Mouse (Mus musculus): ENCODE results near the gene Sf3b5.

Gene Sf3b5

GRCm38 (mm10) chr10:13005043-13005442, at the start of gene Sf3b5:
Sf3b5 (plus strand) TSS chr10:13005343.
- DNase-seq (ENCODE audit: low spot score in 2 of 2) = no peak

DNA sequence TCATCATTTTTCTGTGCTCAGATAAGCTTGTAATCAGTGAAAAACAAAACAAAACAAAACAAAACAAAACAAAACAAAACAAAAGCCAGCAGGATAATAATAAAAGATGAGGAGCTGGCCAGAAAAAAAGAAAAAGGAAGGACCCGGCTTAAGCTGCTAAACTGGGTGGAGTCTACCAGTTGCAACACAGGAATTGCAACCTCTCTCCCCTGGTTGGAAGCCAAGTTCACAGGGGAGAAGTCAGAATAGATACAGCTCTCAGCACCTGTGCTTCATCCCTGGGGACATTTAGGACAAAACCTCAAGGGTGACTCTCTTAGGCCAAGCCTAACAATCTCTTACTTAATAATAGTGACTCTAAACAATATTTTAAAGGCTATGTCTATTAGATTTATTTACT, 49.3 kb upstream of the Sf3b5 start:
- no peak for DNase-seq (ENCODE audit: low spot score in 2 of 2)

- DNase-seq (ENCODE audit: low spot score in 2 of 2) = no peak
Measured at GRCm38 (mm10) chr10:12957271-12957670, 47.9 kb upstream of the Sf3b5 start.

DNA sequence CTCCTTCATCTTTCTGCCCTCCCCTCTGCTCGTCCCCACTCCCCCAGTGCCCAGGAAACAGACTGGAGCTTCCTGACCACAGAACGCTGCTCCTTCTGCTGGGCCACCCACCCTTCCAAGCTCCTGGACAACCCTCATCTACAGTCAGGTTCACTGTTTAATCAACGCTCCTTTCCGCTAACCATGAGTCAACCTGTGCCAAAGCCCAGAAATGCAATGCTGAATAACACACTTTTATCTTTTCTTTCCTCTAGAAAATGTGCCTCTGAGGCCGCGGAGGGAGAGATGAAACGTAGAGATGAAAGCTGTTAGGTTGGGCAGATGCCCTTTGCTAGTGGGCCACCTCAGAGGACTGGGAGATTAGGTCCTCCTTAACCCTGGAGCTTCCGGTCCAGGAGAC, 43.6 kb upstream of the Sf3b5 start:
- no peak for DNase-seq (ENCODE audit: low spot score in 2 of 2)

DNA sequence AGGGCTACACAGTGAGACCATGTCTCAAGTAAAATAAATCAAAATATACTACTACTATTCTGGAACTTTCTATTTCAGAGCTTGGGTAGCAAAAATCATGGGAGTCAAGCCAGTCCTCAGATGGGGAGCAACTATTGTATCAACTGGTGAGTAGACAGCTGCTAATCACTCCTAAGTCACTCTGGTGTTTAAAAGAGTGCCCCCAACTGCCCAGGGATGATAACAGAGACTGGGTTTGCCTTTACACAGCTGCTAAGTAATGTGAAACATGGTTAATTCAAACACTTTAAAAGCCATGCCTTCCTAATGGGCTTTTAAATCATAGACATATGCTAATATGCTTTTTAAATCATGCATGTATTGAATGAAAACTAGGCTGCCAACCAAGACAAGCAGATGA, 42.9 kb upstream of the Sf3b5 start:
- no peak for DNase-seq (ENCODE audit: low spot score in 2 of 2)

DNA sequence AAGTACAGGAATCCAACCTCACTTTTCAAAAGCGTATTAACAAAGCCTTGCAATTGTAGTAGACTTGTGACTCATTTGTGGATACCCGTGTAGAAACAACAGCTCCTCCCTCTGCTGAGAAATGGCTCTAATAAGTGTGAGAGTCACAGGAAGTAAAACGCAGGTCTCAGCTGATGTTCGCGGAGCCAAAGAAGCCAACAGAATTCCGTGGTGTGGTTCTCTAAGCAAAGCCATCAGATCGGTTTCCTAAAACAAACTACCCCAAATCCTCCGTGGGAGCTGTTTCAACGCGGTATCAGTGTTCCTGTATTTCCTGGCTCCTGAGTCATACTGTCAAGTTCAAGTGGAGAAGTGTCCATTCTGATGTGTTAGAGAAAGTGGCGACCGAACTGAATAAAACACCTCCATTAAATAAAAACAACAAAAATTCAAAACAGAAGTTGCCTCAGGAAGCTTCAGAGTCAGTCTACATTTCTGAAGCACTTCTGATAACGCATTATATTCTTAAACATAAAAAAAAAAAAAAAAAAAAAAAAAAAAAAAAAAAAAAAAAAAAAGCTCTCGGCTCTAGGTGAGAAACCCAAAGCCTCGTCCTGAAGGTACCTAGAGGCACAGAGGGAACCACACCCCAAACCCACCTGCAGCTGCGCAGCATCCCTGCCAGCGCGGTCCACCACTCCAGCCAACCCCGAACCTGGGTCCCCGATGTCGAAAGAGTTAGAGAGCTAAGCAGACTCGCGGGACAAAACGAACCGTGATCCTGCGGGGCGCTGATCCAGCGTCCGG, 41.6 kb upstream of the Sf3b5 start:
- peak; percentile 23 to 33 for DNase-seq (ENCODE audit: low spot score in 2 of 2)

GRCm38 (mm10) chr10:12964151-12965075, 40.7 kb upstream of the Sf3b5 start, which contains the start of gene Stx11:
Stx11 (minus strand) TSS chr10:12964298.
- DNase-seq (ENCODE audit: low spot score in 2 of 2) = peak; percentile 51 to 57

DNA sequence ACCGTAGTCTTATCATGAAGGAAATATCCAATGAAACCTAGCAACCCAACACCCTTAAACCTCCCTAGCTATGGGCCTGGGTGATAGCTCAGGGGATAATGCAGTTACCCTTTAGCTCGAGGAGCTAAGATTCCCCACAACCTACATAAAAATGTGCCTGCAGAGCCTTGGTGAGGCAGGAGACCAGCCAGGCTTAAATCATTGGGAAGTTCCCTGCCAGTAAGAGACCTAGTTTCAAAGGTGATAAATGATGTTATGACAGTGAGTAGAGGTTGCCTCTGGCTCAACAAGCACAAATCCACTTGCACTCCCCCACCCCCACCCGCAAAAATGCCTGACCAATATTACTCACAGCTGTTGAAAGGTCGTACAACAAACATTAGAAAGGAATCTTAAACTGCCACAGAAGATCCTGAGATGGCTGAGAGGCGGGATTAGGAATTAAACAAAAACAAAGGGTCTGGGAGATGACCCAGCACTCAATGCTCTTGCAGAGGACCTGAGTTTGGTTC, 39.4 kb upstream of the Sf3b5 start:
- no peak for DNase-seq (ENCODE audit: low spot score in 2 of 2)

DNA sequence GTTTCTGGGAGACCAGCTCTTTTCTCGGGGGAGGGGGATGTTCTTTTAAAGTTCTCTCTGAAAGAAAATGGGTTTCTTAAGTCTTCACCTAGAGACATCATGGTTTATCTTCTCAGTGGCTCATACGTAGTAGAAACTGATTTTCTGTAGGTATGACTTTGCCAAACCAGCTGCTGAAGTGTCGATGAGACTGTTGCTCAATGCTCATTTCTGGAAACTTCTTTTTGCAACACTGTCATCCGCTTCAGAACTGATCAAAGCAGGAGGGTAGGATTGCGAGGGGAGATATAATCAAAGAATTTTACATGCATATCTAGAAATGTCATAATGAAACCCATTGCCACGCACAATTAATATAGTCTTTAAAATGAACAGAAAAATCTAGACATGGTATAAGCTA, 30.6 kb upstream of the Sf3b5 start:
- no peak for DNase-seq (ENCODE audit: low spot score in 2 of 2)

DNA sequence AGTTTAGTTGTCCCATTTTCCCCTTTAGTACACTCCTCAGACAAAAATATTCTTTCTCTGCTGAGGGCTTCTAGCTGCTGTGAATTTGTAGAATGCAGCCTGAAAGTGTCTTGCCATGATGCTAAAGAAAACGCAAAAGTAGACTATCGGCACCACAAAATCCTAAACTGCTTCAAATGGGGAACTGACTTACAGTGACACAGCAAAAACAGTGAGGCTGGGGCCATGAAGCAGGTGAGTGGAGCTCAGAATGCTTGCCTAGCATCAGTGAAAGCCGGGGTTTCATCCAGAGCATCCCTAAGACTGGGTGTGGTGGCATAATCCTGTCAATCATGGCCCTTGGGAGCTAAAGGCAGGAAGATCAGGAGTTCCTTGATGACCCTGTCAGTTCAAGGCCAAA, 29.7 kb upstream of the Sf3b5 start:
- no peak for DNase-seq (ENCODE audit: low spot score in 2 of 2)

- no peak for DNase-seq (ENCODE audit: low spot score in 2 of 2)
Measured at GRCm38 (mm10) chr10:12975957-12976356, 29.2 kb upstream of the Sf3b5 start.

DNA sequence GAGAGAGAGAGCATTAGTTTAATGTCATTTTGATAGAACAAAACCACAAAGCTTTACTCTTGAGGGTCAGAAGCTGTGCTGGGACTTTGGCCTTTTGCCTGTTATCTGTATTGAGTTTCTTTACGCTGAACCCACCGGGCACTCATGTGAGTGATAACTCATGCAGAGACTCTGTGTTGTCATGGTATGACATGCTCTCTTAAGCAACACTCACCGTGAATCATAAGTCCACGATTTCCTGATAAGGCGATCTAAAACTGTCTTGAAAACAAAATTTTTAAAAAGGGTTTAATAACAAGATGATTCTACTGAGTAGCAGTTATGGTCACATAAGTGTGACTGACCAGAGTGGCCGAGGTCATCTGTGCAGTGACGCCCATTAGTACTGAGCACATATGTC, 28.6 kb upstream of the Sf3b5 start:
- DNase-seq (ENCODE audit: low spot score in 2 of 2) = no peak

DNA sequence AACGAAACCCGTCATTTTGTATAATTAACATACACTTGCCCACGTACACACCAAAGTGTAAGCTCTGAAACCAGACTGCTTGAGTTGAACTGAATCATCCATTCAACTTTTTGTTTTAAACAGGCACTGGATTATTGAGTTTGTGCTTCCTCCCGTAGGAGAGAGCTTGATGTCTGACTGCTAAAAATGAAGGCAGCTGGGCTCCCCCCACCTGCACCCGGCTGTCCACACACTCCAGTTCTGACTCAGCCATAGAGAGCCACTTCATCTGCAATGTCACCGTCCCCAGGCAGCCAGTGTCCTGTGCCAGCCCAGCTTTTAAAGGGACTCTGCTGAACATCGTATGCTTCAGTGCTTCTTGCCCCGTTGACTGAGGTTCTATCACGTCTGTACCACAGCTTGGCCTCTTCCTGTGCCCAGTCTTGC, 27.3 kb upstream of the Sf3b5 start:
- no peak for DNase-seq (ENCODE audit: low spot score in 2 of 2)

- DNase-seq (ENCODE audit: low spot score in 2 of 2) = no peak
Measured at GRCm38 (mm10) chr10:12981071-12981470, 24.1 kb upstream of the Sf3b5 start.

DNA sequence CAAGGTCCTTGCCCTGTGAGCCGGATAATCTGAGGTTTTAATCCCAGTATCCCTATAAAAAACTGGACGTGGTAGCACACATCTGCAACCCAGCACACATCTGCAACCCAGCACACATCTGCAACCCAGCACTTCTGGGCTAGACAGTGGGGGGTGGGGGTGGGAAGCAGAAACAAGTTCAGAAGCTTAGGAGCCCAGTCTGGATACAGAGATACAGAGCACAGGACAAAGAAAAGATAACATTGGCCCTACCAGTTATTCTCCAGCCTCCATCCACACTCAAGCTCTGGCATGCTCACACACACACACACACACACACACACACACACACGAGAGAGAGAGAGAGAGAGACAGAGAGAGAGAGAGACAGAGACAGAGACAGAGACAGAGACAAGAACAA, 21.6 kb upstream of the Sf3b5 start:
- no peak for DNase-seq (ENCODE audit: low spot score in 2 of 2)

- DNase-seq (ENCODE audit: low spot score in 2 of 2) = no peak
Measured at GRCm38 (mm10) chr10:12985028-12985427, 20.1 kb upstream of the Sf3b5 start.

DNA sequence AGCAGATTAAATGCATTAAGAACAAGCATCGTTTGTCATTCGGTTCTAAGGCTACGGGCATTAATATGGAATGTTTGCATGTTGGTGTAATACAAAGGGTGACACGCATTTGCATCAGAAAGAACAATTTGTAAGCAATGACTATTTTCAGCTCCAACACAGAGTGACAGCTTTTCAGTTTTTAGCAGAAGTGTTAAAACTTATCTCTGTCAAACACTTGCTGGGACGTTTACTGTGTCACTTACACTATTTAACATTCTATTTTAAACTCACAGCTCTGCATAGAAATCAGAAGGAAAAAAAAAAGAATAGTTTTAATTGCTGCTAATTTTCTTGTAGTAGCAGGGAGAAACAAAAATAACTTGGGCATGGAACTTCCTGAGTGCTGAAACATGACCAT, 18.7 kb upstream of the Sf3b5 start:
- DNase-seq (ENCODE audit: low spot score in 2 of 2) = no peak

- DNase-seq (ENCODE audit: low spot score in 2 of 2) = no peak
Measured at GRCm38 (mm10) chr10:12986943-12987342, 18.2 kb upstream of the Sf3b5 start.

- no peak for DNase-seq (ENCODE audit: low spot score in 2 of 2)
Measured at GRCm38 (mm10) chr10:12991953-12992352, 13.2 kb upstream of the Sf3b5 start.

GRCm38 (mm10) chr10:12993411-12994039, 11.6 kb upstream of the Sf3b5 start:
- no peak for DNase-seq (ENCODE audit: low spot score in 2 of 2)

- peak; percentile 82 to 86 for DNase-seq (ENCODE audit: low spot score in 2 of 2)
Measured at GRCm38 (mm10) chr10:12996736-12997477, 8.2 kb upstream of the Sf3b5 start.

Data from urinary bladder, postnatal 36 days (tissue).